Mouse (Mus musculus) ovary, adult 18-20 months (tissue): ENCODE measurements around the gene Itgb2.

Experiments used
- DNase-seq: peaks from one replicate; pipeline ENCODE4 v3.0.0; 2022; ENCODE audit warnings: low spot score, mixed read lengths

Itgb2 gene

GRCm38 (mm10) chr10:77517066-77517620 is 12.9 kb upstream of the Itgb2 start:
- peak; percentile 37 for DNase-seq

GRCm38 (mm10) chr10:77517801-77518200 is 12.3 kb upstream of the Itgb2 start:
- no peak for DNase-seq

GRCm38 (mm10) chr10:77519191-77519590 is 10.9 kb upstream of the Itgb2 start:
- no peak for DNase-seq

- no peak for DNase-seq
Measured at GRCm38 (mm10) chr10:77520497-77520896, 9.6 kb upstream of the Itgb2 start.

GRCm38 (mm10) chr10:77522021-77522731 is 7.9 kb upstream of the Itgb2 start:
- DNase-seq = no peak

DNA sequence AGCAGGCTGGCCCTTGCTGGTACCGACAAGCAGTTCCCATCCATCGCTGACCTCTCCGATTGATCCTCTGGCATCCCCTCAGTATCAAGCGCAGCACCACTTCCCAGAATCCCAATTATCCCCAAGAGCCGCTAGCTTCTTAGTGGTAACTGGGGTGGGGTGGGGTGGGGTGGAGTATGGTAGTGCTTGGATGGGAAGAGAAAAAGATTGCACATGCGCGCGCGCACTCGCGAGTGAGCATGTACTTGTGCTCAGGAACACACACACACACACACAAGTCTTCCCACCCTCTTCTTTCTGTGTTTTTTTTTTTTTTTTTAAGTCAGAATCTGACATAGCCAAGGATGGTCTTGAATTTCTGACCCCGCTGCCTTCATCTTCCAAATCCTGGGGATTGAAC is 7.3 kb upstream of the Itgb2 start:
- no peak for DNase-seq

GRCm38 (mm10) chr10:77523321-77523720 is 6.7 kb upstream of the Itgb2 start:
- no peak for DNase-seq

GRCm38 (mm10) chr10:77526488-77526887 is 3.6 kb upstream of the Itgb2 start:
- no peak for DNase-seq

GRCm38 (mm10) chr10:77528634-77529033 is 1.4 kb upstream of the Itgb2 start:
- no peak for DNase-seq

DNA sequence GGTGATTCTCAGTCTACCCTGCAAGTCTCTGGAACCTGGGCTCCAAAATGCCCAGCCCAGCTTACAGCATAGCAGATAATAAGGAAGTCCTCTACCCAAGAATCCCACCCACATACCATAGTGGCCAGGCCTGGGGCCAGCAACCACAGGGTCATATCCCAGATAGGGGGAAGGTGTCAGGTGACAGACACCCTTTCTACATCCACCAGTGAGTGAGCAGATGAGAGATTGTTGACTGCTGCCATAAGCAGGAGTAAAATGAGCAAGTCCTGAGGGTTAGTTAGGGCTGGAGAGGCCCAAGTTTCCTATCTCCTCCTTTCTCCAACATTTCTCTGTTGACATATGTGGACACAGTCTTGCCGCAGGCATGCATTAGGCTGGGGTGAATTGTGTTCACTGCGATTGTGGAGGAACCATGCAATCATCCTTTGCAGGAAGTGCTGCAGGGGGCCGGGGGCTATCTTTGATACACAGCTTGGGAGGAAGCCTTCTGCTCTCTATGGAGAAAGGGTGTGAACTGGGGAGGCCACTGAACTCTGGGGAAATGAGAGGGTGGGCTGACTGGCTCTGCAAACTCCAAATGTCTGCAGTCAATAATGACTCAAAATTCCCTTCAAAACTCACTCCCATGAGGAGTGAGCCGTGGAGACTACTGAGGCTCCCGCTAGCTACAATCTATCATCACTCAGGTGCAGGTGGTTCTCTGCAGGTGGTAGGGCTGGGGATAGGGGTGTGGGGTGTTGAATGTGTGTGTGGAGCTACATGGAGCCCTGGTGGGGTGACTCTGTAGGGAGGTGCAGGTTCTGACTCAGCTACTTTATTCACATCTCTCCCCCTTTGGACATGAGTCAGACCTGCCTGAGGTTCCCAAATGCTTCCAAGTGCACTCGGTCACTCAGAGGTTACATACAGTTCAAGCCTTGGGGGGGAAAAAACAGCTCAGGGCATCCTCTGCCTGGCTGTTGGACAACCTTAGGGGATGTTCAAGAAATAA is 1.3 kb downstream of the Itgb2 start:
- no peak for DNase-seq

- DNase-seq = no peak
Measured at GRCm38 (mm10) chr10:77532020-77532413, 2.0 kb downstream of the Itgb2 start.

- no peak for DNase-seq
Measured at GRCm38 (mm10) chr10:77536727-77537126, 6.7 kb downstream of the Itgb2 start.

DNA sequence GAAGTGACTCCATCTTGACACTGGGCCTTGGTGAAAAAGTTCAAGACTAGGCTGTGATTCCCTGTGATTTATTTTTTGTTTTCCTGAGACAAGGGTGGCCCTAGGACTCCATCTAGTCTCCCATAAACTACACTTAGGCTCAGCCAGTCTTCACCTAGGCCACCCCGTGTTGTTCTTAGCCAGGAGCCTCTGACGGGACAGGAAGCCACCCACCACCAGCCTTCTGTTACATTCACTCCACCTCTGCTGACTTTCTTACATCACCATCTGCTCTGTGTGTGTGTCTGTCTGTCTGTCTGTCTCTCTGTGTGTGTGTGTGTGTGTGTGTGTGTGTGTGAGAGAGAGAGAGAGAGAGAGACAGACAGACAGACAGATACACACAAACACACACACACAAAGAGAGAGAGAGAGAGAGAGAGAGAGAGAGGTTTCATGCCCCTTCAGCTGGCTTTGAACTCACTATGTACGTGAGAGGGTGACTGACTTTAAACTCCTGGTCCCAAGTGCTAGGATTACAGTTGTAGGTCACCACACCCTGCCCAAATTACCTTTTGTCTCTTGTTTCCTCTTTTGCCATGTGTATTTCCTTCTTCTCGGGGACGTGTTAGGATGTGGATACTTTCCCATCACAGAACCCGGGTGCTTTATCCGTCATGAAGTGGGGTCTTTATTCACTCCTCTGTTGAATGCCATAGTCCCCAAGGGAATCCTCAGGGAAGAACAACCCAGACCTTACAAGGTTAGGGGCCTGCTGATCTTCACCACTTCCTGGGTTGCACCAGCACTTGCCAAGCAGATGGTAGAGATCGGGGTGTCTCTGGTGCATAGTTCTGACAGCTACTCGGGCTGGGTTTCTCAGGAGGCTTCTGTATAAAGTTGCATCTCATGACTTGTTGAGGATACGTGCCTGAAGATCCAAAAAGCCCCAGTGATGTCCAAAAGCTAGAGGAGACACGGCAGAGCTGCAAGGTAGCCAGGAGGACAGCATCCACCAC is 7.5 kb downstream of the Itgb2 start:
- DNase-seq = no peak

- DNase-seq = no peak
Measured at GRCm38 (mm10) chr10:77539320-77539945, 9.4 kb downstream of the Itgb2 start.

DNA sequence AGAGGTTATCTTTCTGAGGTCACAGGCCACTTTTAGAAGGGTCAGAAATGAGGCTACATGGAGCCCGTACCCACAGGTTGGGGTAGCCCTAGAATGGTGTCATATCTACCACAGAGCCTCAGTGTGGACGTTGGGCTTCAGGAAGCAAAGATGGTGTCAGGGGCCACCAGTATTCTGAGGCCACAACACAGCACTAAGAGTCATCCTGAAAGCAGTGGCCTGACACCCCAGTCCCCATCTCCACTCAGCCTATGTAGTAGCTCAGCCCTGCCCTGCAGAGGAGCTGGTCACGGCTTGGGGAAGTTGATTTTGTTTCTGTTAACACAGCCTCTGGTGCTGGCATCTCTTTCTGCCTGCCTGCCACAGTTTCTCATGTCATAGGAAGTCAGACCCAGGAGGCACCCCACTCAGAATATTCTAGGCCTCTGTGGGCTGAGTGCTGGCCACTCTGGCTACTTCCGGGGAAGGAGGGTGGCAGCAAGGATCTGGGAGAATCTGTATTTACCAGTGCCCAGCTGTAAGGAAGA is 10.6 kb downstream of the Itgb2 start:
- no peak for DNase-seq

DNA sequence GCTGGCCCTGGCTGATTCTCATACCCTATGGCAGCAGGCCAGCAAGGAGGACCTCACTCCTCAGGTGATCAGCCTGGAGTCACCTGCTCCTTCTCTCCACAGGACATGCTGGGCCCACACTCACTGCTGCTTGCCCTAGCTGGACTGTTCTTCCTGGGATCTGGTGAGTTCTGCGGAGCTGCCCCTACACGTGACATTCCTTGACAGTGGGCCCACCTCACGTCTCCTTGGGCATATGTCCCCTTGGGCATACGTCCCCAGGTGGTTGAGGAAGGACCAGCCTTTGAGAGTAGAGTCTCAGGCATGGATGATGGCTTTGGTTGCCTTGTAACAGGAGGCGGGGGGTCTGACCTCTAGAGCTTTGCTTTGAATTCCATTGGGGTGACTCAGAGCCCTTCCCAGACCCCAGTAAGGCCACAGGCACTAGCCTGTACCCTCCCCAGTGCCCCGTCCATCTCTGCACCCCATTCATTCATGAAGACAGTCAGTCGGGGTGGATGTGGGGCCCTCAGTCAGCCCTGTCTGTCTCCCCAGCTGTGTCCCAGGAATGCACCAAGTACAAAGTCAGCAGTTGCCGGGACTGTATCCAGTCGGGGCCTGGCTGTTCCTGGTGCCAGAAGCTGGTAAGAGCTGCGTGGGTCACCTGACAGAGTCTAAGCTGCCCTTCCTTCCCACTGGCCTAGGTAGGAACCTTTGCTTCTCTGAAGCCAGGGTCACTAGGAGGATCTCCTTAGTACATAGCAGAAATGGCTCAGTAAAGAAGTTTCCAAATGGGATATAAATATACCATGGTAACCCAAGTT is 12.0 kb downstream of the Itgb2 start:
- no peak for DNase-seq

- no peak for DNase-seq
Measured at GRCm38 (mm10) chr10:77543226-77543625, 13.2 kb downstream of the Itgb2 start.

GRCm38 (mm10) chr10:77544916-77545315 is 14.9 kb downstream of the Itgb2 start:
- DNase-seq = peak; percentile 24

GRCm38 (mm10) chr10:77548576-77548975 is 18.5 kb downstream of the Itgb2 start:
- no peak for DNase-seq

DNA sequence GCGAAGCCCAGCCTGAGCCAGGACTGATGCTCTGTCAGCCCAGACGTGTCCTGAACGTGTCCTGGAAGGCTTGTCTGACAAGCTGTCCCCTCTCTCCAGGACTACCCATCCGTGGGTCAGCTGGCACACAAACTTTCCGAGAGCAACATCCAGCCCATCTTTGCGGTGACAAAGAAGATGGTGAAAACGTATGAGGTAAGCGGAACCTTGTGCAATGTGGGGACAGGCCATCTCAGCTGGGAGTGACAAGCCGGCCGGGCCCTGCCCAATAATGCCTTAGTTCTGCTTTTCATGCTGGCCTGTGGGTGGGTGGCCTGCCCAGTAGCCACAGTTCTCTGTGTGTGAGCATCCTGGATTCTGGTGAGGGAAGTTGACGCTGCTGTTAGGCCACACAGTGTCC is 20.8 kb downstream of the Itgb2 start:
- DNase-seq = no peak
